Mouse (Mus musculus): ENCODE measurements at regions not wholly inside any gene's neighbourhood (a gene's known extent, or its start where the extent isn't known, plus 50 kb on each side); places are given as distances from the start of the nearest gene placed in this dataset.

DNA sequence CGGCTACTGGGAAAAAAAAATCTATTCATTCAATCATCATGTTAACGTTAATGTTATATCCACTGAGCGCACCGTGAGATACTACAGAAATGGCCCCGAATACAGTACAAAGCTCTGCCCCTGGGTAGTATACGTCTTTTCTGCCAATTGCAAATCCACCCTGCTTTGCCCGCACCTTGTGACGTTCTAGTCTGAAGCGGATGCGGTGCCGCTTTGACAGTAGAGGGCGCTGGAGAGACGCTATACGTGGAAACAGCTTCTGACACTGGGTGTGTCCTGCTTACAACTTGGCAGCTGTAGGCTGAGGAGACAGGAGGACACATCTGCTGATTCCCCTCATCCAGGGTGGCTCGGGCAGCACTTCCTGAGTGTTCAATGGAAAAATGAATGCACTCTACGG is 76.1 kb upstream of the Lmcd1 start:
- TF ChIP-seq CHD2 (IDR thresholded peaks at IDR 0.05; ENCODE audit: low read length) (no peak), ETS1 (conservative IDR thresholded peaks at IDR 0.05; ENCODE audit: low read depth, low read length) (no peak), HCFC1 (IDR thresholded peaks at IDR 0.05; ENCODE audit: low read depth, low read length) (no peak)

Measured in CH12.LX (cell line).